In the genomic region with DNA sequence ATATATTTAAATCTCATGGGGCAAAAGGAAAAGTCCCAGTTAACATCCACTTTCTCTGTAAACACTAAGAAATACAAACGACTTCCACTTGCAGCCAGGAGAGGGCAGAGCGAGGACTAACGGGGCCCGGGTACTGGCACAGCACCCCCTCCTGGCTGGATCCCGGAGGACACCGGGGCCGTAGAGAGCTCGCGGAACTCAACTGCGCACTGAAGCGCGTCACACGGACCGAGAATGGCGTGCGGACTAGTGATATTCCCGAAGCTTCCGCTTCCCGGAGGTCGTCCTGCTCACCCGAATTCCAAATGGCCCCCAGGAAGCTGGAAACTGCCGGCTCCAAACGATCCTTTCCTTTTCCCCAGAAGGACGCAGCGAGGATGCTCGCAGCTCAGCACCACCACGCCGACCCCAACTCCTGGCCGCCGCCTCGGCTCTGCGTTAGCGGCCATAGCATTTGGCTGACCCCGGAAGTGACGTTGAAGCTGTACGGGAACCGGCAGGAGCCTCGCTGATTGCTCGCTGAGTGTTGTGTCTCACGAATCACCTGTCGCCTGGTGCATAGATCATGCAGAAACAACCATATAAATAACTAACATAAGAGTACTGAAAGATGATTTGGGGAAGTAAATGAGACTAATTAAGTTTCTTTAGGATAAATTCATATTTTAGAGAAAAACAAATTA, we compare ENCODE assay signal across 8 mouse cellular contexts. TPM values are rescaled to one million over a fixed set of nuclear protein-coding genes. Genes with fewer than 3 reads are reported as not detected.
DNase-seq lines count a peak whose midpoint lies in the region; ATAC-seq and TF ChIP-seq lines count a peak whose summit lies in the region.

A gene (plus strand): TSS at position 554 of the 683 bp plus-strand sequence.

- no peaks in the 10 kb centered on the region for H3K79me2 ChIP-seq in heart, adult 2 months (replicated peaks; ENCODE audit: control insufficient read depth, insufficient read depth, low read length)

- peak; percentile 100 for ATAC-seq in embryonic facial prominence, embryonic 14.5 days (ENCODE audit: low read depth)
- peak; percentile 100 for ATAC-seq in limb, embryonic 13.5 days (ENCODE audit: low FRiP score, low read depth)
- ATAC-seq in midbrain, embryonic 16.5 days = peak; percentile 99

- intact Hi-C loops in heart, adult 2 months (cut with DNase I) = loop anchor here (1.0 to 10.0 kb wide), 3 partner anchors 15 to 1120 kb away; a partner anchor contains a TSS

- peak within 1 kb of the TSS; percentile 89 for H3K27ac ChIP-seq in embryonic facial prominence, embryonic 14.5 days (replicated peaks; ENCODE audit: low read depth, low read length)
- peak within 1 kb of the TSS; percentile 96 for H3K27ac ChIP-seq in heart, adult 2 months
- peak within 1 kb of the TSS; percentile 69; the same call in 1 of the 2 replicates for H3K27ac ChIP-seq in limb, embryonic 13.5 days
- H3K27ac ChIP-seq in midbrain, embryonic 16.5 days (ENCODE audit: low read length) = peak within 1 kb of the TSS; percentile 95

- H3K9ac ChIP-seq in embryonic facial prominence, embryonic 14.5 days (ENCODE audit: low read depth, low read length) = peak within 1 kb of the TSS; percentile 70
- H3K9ac ChIP-seq in heart, adult 2 months (ENCODE audit: low read depth, low read length) = peak within 1 kb of the TSS; percentile 71
- peak within 1 kb of the TSS; percentile 61 for H3K9ac ChIP-seq in limb, embryonic 13.5 days
- H3K9ac ChIP-seq in midbrain, embryonic 16.5 days (ENCODE audit: low read depth, low read length) = peak within 1 kb of the TSS; percentile 70

- peak; percentile 85 for TF ChIP-seq EP300 in heart, adult 2 months (IDR thresholded peaks at IDR 0.05; ENCODE audit: insufficient read depth, low read depth, low read length)

- WGBS in embryonic facial prominence, embryonic 14.5 days = under 1% methylated on average over 38 of the region's 41 CpGs
- WGBS in heart, adult 2 months = 2% methylated on average over 41 of the region's 41 CpGs
- WGBS in limb, embryonic 13.5 days = under 1% methylated on average over 41 of the region's 41 CpGs
- WGBS in midbrain, embryonic 16.5 days = under 1% methylated on average over 37 of the region's 41 CpGs

- peak; percentile 95 for DNase-seq in 3T3-L1 (ENCODE audit: low read depth, low spot score)
- DNase-seq in adrenal gland, postnatal 4 days (ENCODE audit: low spot score in 2 of 2) = peak; percentile 86 to 88
- peak; percentile 97 for DNase-seq in embryonic facial prominence, embryonic 14.5 days (ENCODE audit: low spot score)
- DNase-seq in heart, adult 2 months = peak; percentile 95 to 96
- DNase-seq in kidney, adult 8-10 months = peak; percentile 92 to 94
- DNase-seq in spleen, postnatal 10 days (ENCODE audit: low spot score in 2 of 2) = peak; percentile 91 to 95

- H3K4me2 ChIP-seq in embryonic facial prominence, embryonic 14.5 days (ENCODE audit: low read depth, low read length) = peak within 1 kb of the TSS; percentile 45
- H3K4me2 ChIP-seq in limb, embryonic 13.5 days (replicated peaks) = peak within 1 kb of the TSS; percentile 55
- H3K4me2 ChIP-seq in midbrain, embryonic 16.5 days (ENCODE audit: low read length) = peak within 1 kb of the TSS; percentile 42

- TF ChIP-seq CTCF in heart, adult 2 months (IDR thresholded peaks at IDR 0.05) = peak; percentile 97; the same call in 1 of the 2 replicates

- no peaks in the 10 kb centered on the region for H3K4me1 ChIP-seq in embryonic facial prominence, embryonic 14.5 days (ENCODE audit: control insufficient read depth, insufficient read depth, low read length)
- no peaks in the 10 kb centered on the region for H3K4me1 ChIP-seq in heart, adult 2 months (ENCODE audit: control insufficient read depth, insufficient read depth, low read length)
- no peaks in the 10 kb centered on the region for H3K4me1 ChIP-seq in limb, embryonic 13.5 days
- H3K4me1 ChIP-seq in midbrain, embryonic 16.5 days (ENCODE audit: control insufficient read depth, insufficient read depth, low read length) = peaks cover 3% of the 10 kb centered on the region; the same call in 1 of the 2 replicates

- peak; percentile 28; the same call in 1 of the 2 replicates for TF ChIP-seq POLR2A in heart, adult 2 months (IDR thresholded peaks at IDR 0.05; ENCODE audit: insufficient read depth, low read depth, low read length)

- no peaks in the 10 kb centered on the region for H3K36me3 ChIP-seq in embryonic facial prominence, embryonic 14.5 days (ENCODE audit: control insufficient read depth, insufficient read depth, low read length)
- no peaks in the 10 kb centered on the region for H3K36me3 ChIP-seq in heart, adult 2 months (ENCODE audit: control insufficient read depth, insufficient read depth, low read length)
- H3K36me3 ChIP-seq in limb, embryonic 13.5 days = no peaks in the 10 kb centered on the region
- H3K36me3 ChIP-seq in midbrain, embryonic 16.5 days (ENCODE audit: control insufficient read depth, insufficient read depth, low read length) = no peaks in the 10 kb centered on the region

- peak within 1 kb of the TSS; percentile 50 for H3K4me3 ChIP-seq in embryonic facial prominence, embryonic 14.5 days (ENCODE audit: low read depth, low read length)
- H3K4me3 ChIP-seq in heart, adult 2 months = peak within 1 kb of the TSS; percentile 60
- peak within 1 kb of the TSS; percentile 49 for H3K4me3 ChIP-seq in limb, embryonic 13.5 days
- H3K4me3 ChIP-seq in midbrain, embryonic 16.5 days (ENCODE audit: low read depth, low read length) = peak within 1 kb of the TSS; percentile 52

- H3K9me3 ChIP-seq in embryonic facial prominence, embryonic 14.5 days (ENCODE audit: control insufficient read depth, low read length) = no peaks in the 10 kb centered on the region
- no peaks in the 10 kb centered on the region for H3K9me3 ChIP-seq in limb, embryonic 13.5 days
- H3K9me3 ChIP-seq in midbrain, embryonic 16.5 days (replicated peaks; ENCODE audit: control insufficient read depth, low read length, poor library complexity, severe bottlenecking) = no peaks in the 10 kb centered on the region

- H3K27me3 ChIP-seq in embryonic facial prominence, embryonic 14.5 days (replicated peaks; ENCODE audit: control insufficient read depth, insufficient read depth, low read length) = no peaks in the 10 kb centered on the region
- H3K27me3 ChIP-seq in heart, adult 2 months (ENCODE audit: control insufficient read depth, insufficient read depth, low read length) = no peaks in the 10 kb centered on the region
- no peaks in the 10 kb centered on the region for H3K27me3 ChIP-seq in limb, embryonic 13.5 days
- H3K27me3 ChIP-seq in midbrain, embryonic 16.5 days (ENCODE audit: control insufficient read depth, insufficient read depth, low read depth, low read length) = no peaks in the 10 kb centered on the region

RNA-seq across cellular contexts. Expression of the gene that starts here (rescaled TPM):
- total RNA-seq in adrenal gland, postnatal 4 days (2021) = 100 to 1,000 TPM; 205 to 240 TPM
- polyA plus RNA-seq in embryonic facial prominence, embryonic 14.5 days (2014; fragmentation: Nextera tagmentation; extraction: Ambion mirVana) = 121 and 127 TPM in 2 replicates
- 100 to 1,000 TPM; 693 to 811 TPM for total RNA-seq in heart, adult 2 months (2021)
- polyA plus RNA-seq in heart, adult 2 months (2012; rRNA removed) = 125 and 246 TPM in 2 replicates
- 103 and 106 TPM in 2 replicates for polyA plus RNA-seq in limb, embryonic 13.5 days (2015; fragmentation: Nextera tagmentation; extraction: Ambion mirVana)
- polyA plus RNA-seq in midbrain, embryonic 16.5 days (2015; fragmentation: Nextera tagmentation; extraction: Ambion mirVana) = 119 and 128 TPM in 2 replicates

Comparison
In these comparisons a context has a peak if more than half of its experiments do, and no peak if none do; other contexts are left out.
1. Peak in every context shown above with its lines: DNase-seq, ATAC-seq, H3K4me3 ChIP-seq and H3K27ac ChIP-seq.